Mouse (Mus musculus): ENCODE measurements around the gene Mta1. TPM values are rescaled to one million over a fixed set of nuclear protein-coding genes. Genes with fewer than 3 reads are reported as not detected.

Mta1 gene
- 10.8 and 12.1 TPM in 2 replicates for polyA plus RNA-seq (2015; fragmentation: Nextera tagmentation; extraction: Ambion mirVana)

DNA sequence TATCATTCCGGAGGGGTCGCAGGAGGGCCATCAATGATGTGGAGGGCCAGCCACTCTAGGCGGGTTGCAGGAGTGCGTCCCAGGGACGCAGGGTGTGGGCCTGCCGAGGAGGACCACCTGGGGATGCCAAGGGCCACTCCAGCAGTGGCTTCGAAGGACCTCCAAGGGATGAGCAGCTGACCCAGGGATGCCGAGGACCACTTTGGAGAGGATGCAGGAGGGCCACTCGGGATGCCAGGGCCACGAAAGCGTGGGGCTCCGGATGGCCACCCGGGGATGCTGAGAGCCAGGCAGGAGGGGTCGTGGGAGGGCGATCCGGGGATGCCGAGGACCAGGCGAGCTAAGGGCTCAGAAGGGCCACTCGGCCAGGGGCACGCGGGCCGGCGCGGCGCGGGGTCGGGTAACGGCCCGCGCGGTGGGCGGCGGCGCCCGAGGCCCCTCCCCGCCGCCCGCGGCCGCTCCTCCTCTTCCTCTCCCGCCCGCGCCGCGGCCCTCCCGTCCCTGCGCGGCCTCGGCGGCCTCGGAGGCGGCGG, at the start of gene Mta1:
Gene Mta1 (plus strand): TSS at position 530 of the 533 bp plus-strand sequence.
- H3K4me3 ChIP-seq (ENCODE audit: low read length), result peak within 1 kb of the TSS; percentile 94
- peak within 1 kb of the TSS; percentile 83 for H3K27ac ChIP-seq (ENCODE audit: low read length)
- H3K27me3 ChIP-seq (ENCODE audit: control insufficient read depth, insufficient read depth, low read length), result no peaks in the 10 kb centered on the region
- H3K36me3 ChIP-seq (ENCODE audit: control insufficient read depth, insufficient read depth), result no peaks in the 10 kb centered on the region
- H3K9me3 ChIP-seq (replicated peaks; ENCODE audit: control insufficient read depth, low read length), result no peaks in the 10 kb centered on the region
- H3K4me2 ChIP-seq (ENCODE audit: low read depth, low read length), result peak within 1 kb of the TSS; percentile 94
- ATAC-seq (replicated peaks; ENCODE audit: extremely low read depth, insufficient read depth, low FRiP score), result peak; percentile 63
- peaks cover 33% of the 10 kb centered on the region for H3K4me1 ChIP-seq (ENCODE audit: control insufficient read depth, insufficient read depth, low read length)
- peak within 1 kb of the TSS; percentile 98 for H3K9ac ChIP-seq (ENCODE audit: low read length)
- 1% methylated on average over 35 of the region's 53 CpGs for WGBS

DNA sequence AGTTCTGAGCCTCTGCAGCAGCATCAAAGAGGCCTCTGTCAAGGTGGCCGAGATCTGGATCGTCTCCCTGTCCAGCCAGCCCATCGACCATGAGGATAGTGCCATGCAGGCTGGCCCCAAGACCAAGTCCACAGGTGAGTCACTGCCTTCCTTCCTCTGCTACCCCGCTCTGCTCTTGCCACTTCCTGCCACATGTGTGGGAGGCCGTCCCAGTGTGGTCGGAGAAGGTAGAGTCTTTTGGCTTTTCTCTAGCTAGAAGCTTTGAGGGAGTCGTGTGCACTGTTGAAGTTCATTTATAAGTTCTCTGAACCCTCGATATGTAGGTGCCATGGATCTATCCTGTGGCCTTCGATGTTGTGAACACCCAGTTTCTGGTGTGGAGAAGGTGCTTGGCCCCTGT, 48.2 kb upstream of the Mta1 start:
- no peaks in the 10 kb centered on the region for H3K9me3 ChIP-seq (replicated peaks; ENCODE audit: control insufficient read depth, low read length)
- H3K4me3 ChIP-seq (ENCODE audit: low read length), result no peak overlapping the region
- H3K4me2 ChIP-seq (ENCODE audit: low read depth, low read length), result no peak overlapping the region
- no peak overlapping the region for H3K27ac ChIP-seq (ENCODE audit: low read length)
- ATAC-seq (replicated peaks; ENCODE audit: extremely low read depth, insufficient read depth, low FRiP score), result no peak
- peaks cover 18% of the 10 kb centered on the region; the same call in 1 of the 2 replicates for H3K4me1 ChIP-seq (ENCODE audit: control insufficient read depth, insufficient read depth, low read length)
- H3K27me3 ChIP-seq (ENCODE audit: control insufficient read depth, insufficient read depth, low read length), result no peaks in the 10 kb centered on the region
- 77% methylated on average over 9 of the region's 9 CpGs for WGBS
- H3K36me3 ChIP-seq (ENCODE audit: control insufficient read depth, insufficient read depth), result peaks cover 16% of the 10 kb centered on the region
- no peak overlapping the region for H3K9ac ChIP-seq (ENCODE audit: low read length)

GRCm38 (mm10) chr12:113050671-113051070, 47.4 kb upstream of the Mta1 start:
- Histone ChIP-seq H3K4me3 (ENCODE audit: low read length) (no peak overlapping the region), H3K36me3 (ENCODE audit: control insufficient read depth, insufficient read depth) (peaks cover 16% of the 10 kb centered on the region), H3K4me2 (ENCODE audit: low read depth, low read length) (no peak overlapping the region), H3K27me3 (ENCODE audit: control insufficient read depth, insufficient read depth, low read length) (no peaks in the 10 kb centered on the region), H3K27ac (ENCODE audit: low read length) (no peak overlapping the region), H3K9me3 (replicated peaks; ENCODE audit: control insufficient read depth, low read length) (no peaks in the 10 kb centered on the region), H3K9ac (ENCODE audit: low read length) (no peak overlapping the region; the same call in 1 of the 2 replicates), H3K4me1 (ENCODE audit: control insufficient read depth, insufficient read depth, low read length) (peaks cover 18% of the 10 kb centered on the region; the same call in 1 of the 2 replicates)
- no peak for ATAC-seq (replicated peaks; ENCODE audit: extremely low read depth, insufficient read depth, low FRiP score)
- WGBS, result 83% methylated on average over 12 of the region's 12 CpGs

DNA sequence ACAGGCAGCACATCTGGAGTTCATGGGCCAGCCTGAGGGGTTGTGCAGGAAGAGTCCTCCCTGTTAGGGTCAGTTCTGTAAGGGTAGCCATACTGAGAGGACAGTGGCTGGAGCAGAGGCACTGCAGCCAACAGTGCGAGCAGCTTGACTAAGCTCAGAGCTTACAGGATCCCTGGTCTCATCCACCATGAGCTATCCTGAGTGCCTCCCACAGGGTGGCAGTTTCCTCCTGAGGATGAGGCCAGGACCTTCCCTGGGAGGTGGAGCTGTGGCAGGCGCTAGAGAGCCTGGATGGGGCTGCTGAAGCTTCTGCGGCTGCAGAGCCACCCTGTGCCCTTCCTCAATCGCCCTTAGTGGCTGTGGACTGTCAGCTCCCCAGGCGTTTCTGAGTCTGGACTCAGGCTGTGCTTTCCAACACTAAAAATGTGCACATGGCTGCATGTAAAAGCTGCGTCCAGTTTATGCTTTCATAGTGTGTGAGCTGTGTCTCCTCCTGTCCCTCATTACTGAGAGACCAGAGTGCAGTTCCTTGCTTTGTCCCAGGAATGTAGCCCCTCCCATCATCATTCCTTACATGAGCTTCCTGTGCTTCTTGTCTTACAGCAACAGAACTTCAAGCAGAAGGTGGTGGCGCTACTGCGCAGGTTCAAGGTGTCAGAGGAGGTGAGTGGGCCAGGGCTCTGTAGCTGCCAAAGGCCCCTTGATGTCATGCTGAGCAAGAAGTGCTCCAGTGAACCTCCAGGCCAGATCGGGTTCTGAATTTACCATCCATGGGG, 46.3 kb upstream of the Mta1 start:
- peaks cover 18% of the 10 kb centered on the region; the same call in 1 of the 2 replicates for H3K4me1 ChIP-seq (ENCODE audit: control insufficient read depth, insufficient read depth, low read length)
- no peak for ATAC-seq (replicated peaks; ENCODE audit: extremely low read depth, insufficient read depth, low FRiP score)
- no peaks in the 10 kb centered on the region for H3K9me3 ChIP-seq (replicated peaks; ENCODE audit: control insufficient read depth, low read length)
- peaks cover 16% of the 10 kb centered on the region for H3K36me3 ChIP-seq (ENCODE audit: control insufficient read depth, insufficient read depth)
- 31% methylated on average over 9 of the region's 9 CpGs for WGBS
- H3K4me2 ChIP-seq (ENCODE audit: low read depth, low read length), result no peak overlapping the region
- H3K27me3 ChIP-seq (ENCODE audit: control insufficient read depth, insufficient read depth, low read length), result no peaks in the 10 kb centered on the region
- H3K4me3 ChIP-seq (ENCODE audit: low read length), result no peak overlapping the region
- peak overlapping the region; percentile 38; the same call in 1 of the 2 replicates for H3K9ac ChIP-seq (ENCODE audit: low read length)
- peak overlapping the region; percentile 20; the same call in 1 of the 2 replicates for H3K27ac ChIP-seq (ENCODE audit: low read length)

GRCm38 (mm10) chr12:113056089-113056488, 42.0 kb upstream of the Mta1 start:
- 52% methylated on average over 8 of the region's 8 CpGs for WGBS
- Histone ChIP-seq H3K9me3 (replicated peaks; ENCODE audit: control insufficient read depth, low read length) (no peaks in the 10 kb centered on the region), H3K4me3 (ENCODE audit: low read length) (no peak overlapping the region), H3K9ac (ENCODE audit: low read length) (no peak overlapping the region), H3K4me2 (ENCODE audit: low read depth, low read length) (no peak overlapping the region), H3K27me3 (ENCODE audit: control insufficient read depth, insufficient read depth, low read length) (no peaks in the 10 kb centered on the region), H3K4me1 (ENCODE audit: control insufficient read depth, insufficient read depth, low read length) (peaks cover 9% of the 10 kb centered on the region; the same call in 1 of the 2 replicates), H3K36me3 (ENCODE audit: control insufficient read depth, insufficient read depth) (peaks cover 35% of the 10 kb centered on the region), H3K27ac (ENCODE audit: low read length) (no peak overlapping the region)
- ATAC-seq (replicated peaks; ENCODE audit: extremely low read depth, insufficient read depth, low FRiP score), result no peak

- H3K4me1 ChIP-seq (ENCODE audit: control insufficient read depth, insufficient read depth, low read length), result no peaks in the 10 kb centered on the region
- ATAC-seq (replicated peaks; ENCODE audit: extremely low read depth, insufficient read depth, low FRiP score), result no peak
- no peak overlapping the region for H3K4me3 ChIP-seq (ENCODE audit: low read length)
- WGBS, result 91% methylated on average over 5 of the region's 5 CpGs
- no peaks in the 10 kb centered on the region for H3K9me3 ChIP-seq (replicated peaks; ENCODE audit: control insufficient read depth, low read length)
- peaks cover 33% of the 10 kb centered on the region for H3K36me3 ChIP-seq (ENCODE audit: control insufficient read depth, insufficient read depth)
- no peaks in the 10 kb centered on the region for H3K27me3 ChIP-seq (ENCODE audit: control insufficient read depth, insufficient read depth, low read length)
- no peak overlapping the region for H3K9ac ChIP-seq (ENCODE audit: low read length)
- H3K4me2 ChIP-seq (ENCODE audit: low read depth, low read length), result no peak overlapping the region
- H3K27ac ChIP-seq (ENCODE audit: low read length), result no peak overlapping the region
Observed at GRCm38 (mm10) chr12:113060178-113060577, 37.9 kb upstream of the Mta1 start.

DNA sequence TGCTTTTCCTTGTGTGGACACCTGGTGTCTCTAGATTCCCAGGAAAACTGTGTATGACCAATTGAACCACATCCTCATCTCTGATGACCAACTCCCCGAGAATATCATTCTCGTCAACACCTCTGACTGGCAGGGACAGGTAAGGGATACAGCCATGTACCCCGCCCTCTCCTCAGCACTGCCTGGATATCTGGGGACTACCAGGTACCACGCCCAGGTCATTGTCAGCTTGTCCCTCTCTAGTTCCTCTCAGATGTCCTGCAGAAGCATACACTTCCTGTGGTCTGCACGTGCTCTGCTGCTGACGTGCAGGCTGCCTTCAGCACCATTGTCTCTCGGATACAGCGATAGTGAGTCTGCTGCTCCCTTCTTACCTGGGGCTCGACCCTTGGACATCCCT, 36.5 kb upstream of the Mta1 start:
- Histone ChIP-seq H3K27me3 (ENCODE audit: control insufficient read depth, insufficient read depth, low read length) (no peaks in the 10 kb centered on the region), H3K4me3 (ENCODE audit: low read length) (no peak overlapping the region), H3K36me3 (ENCODE audit: control insufficient read depth, insufficient read depth) (peaks cover 33% of the 10 kb centered on the region), H3K4me1 (ENCODE audit: control insufficient read depth, insufficient read depth, low read length) (no peaks in the 10 kb centered on the region), H3K27ac (ENCODE audit: low read length) (no peak overlapping the region), H3K4me2 (ENCODE audit: low read depth, low read length) (no peak overlapping the region), H3K9me3 (replicated peaks; ENCODE audit: control insufficient read depth, low read length) (no peaks in the 10 kb centered on the region), H3K9ac (ENCODE audit: low read length) (no peak overlapping the region)
- ATAC-seq (replicated peaks; ENCODE audit: extremely low read depth, insufficient read depth, low FRiP score), result no peak
- 78% methylated on average over 9 of the region's 9 CpGs for WGBS

- peaks cover 33% of the 10 kb centered on the region for H3K36me3 ChIP-seq (ENCODE audit: control insufficient read depth, insufficient read depth)
- H3K9me3 ChIP-seq (replicated peaks; ENCODE audit: control insufficient read depth, low read length), result no peaks in the 10 kb centered on the region
- H3K4me2 ChIP-seq (ENCODE audit: low read depth, low read length), result no peak overlapping the region
- no peaks in the 10 kb centered on the region for H3K4me1 ChIP-seq (ENCODE audit: control insufficient read depth, insufficient read depth, low read length)
- no peaks in the 10 kb centered on the region for H3K27me3 ChIP-seq (ENCODE audit: control insufficient read depth, insufficient read depth, low read length)
- H3K4me3 ChIP-seq (ENCODE audit: low read length), result no peak overlapping the region
- ATAC-seq (replicated peaks; ENCODE audit: extremely low read depth, insufficient read depth, low FRiP score), result no peak
- no peak overlapping the region for H3K9ac ChIP-seq (ENCODE audit: low read length)
- WGBS, result 86% methylated on average over 10 of the region's 10 CpGs
- H3K27ac ChIP-seq (ENCODE audit: low read length), result no peak overlapping the region
Observed at GRCm38 (mm10) chr12:113062201-113062600, 35.9 kb upstream of the Mta1 start.

GRCm38 (mm10) chr12:113063700-113064099, 34.4 kb upstream of the Mta1 start:
- H3K9me3 ChIP-seq (replicated peaks; ENCODE audit: control insufficient read depth, low read length), result no peaks in the 10 kb centered on the region
- 96% methylated on average over 7 of the region's 7 CpGs for WGBS
- H3K27me3 ChIP-seq (ENCODE audit: control insufficient read depth, insufficient read depth, low read length), result no peaks in the 10 kb centered on the region
- no peak overlapping the region for H3K27ac ChIP-seq (ENCODE audit: low read length)
- no peak overlapping the region for H3K4me3 ChIP-seq (ENCODE audit: low read length)
- peaks cover 24% of the 10 kb centered on the region for H3K36me3 ChIP-seq (ENCODE audit: control insufficient read depth, insufficient read depth)
- H3K4me1 ChIP-seq (ENCODE audit: control insufficient read depth, insufficient read depth, low read length), result no peaks in the 10 kb centered on the region
- no peak overlapping the region for H3K4me2 ChIP-seq (ENCODE audit: low read depth, low read length)
- H3K9ac ChIP-seq (ENCODE audit: low read length), result no peak overlapping the region
- ATAC-seq (replicated peaks; ENCODE audit: extremely low read depth, insufficient read depth, low FRiP score), result no peak

All from heart, embryonic 16.5 days (tissue).